ENCODE assay signal across 17 mouse cellular contexts in genomic region chr2:131650611-131651153, GRCm38 (mm10).
"Had no signal": no experiment of that assay in that cellular context is flagged by ENCODE, and none has a peak within 500 bp of the region (broad histone marks: within the 10 kb centered on the region; RNA-seq: fewer than 3 reads in every experiment).

No protein-coding gene starts in this region.

- H3K9ac ChIP-seq: limb, embryonic 12.5 days; liver, embryonic 13.5 days; liver, postnatal 0 days; lung, embryonic 15.5 days; midbrain, embryonic 15.5 days; neural tube, embryonic 13.5 days had no signal

- H3K4me2 ChIP-seq: limb, embryonic 12.5 days; liver, embryonic 13.5 days; lung, embryonic 15.5 days; midbrain, embryonic 11.5 days; midbrain, embryonic 15.5 days; neural tube, embryonic 13.5 days had no signal

- H3K4me1 ChIP-seq: limb, embryonic 12.5 days; liver, embryonic 13.5 days; midbrain, embryonic 15.5 days; neural tube, embryonic 13.5 days had no signal

- H3K27me3 ChIP-seq: liver, embryonic 13.5 days; lung, embryonic 15.5 days; midbrain, embryonic 15.5 days; neural tube, embryonic 13.5 days had no signal

- H3K36me3 ChIP-seq: limb, embryonic 12.5 days; liver, embryonic 13.5 days; lung, embryonic 15.5 days; midbrain, embryonic 15.5 days; neural tube, embryonic 13.5 days had no signal

- H3K9me3 ChIP-seq: liver, embryonic 13.5 days; lung, embryonic 15.5 days; midbrain, embryonic 15.5 days; neural tube, embryonic 13.5 days had no signal

- ATAC-seq: liver, postnatal 0 days; midbrain, embryonic 15.5 days had no signal

- H3K4me3 ChIP-seq: limb, embryonic 12.5 days; liver, embryonic 13.5 days; lung, embryonic 15.5 days; megakaryocyte, embryonic 14.5 days; midbrain, embryonic 15.5 days; neural tube, embryonic 13.5 days had no signal

- DNase-seq: kidney, adult 8-10 months; kidney, postnatal 25 days; liver; liver, embryonic 13.5 days; liver, postnatal 0 days; lung, postnatal 14 days; right cerebral cortex, postnatal 25 days; spleen, adult 18-20 months; thymus, adult 2 months; thymus, postnatal 25 days had no signal

- H3K27ac ChIP-seq: limb, embryonic 12.5 days; liver, embryonic 13.5 days; lung, embryonic 15.5 days; macrophage; midbrain, embryonic 15.5 days; neural tube, embryonic 13.5 days had no signal
